Mouse (Mus musculus) retina, adult 2 months (tissue): ENCODE measurements around the gene Ube2z.

Source experiments
- DNase-seq: peaks from one replicate; pipeline ENCODE4 v3.0.0-alpha.2; 2012; ENCODE audit warnings: low read depth, low spot score

Gene Ube2z

GRCm38 (mm10) chr11:96006852-96007515, 58.2 kb downstream of the Ube2z start:
- no peak for DNase-seq

- no peak for DNase-seq
Observed at GRCm38 (mm10) chr11:96006367-96006851, 58.8 kb downstream of the Ube2z start.

- no peak for DNase-seq
Observed at GRCm38 (mm10) chr11:96005403-96006271, 59.6 kb downstream of the Ube2z start, which contains the start of gene Igf2bp1. Igf2bp1 (minus strand) TSS chr11:96005940.

- no peak for DNase-seq
Observed at GRCm38 (mm10) chr11:96004793-96005402, 60.3 kb downstream of the Ube2z start.

GRCm38 (mm10) chr11:96003969-96004792, 61.0 kb downstream of the Ube2z start:
- DNase-seq, result no peak

GRCm38 (mm10) chr11:96003100-96003900, 61.9 kb downstream of the Ube2z start:
- no peak for DNase-seq
